In the genomic region with DNA sequence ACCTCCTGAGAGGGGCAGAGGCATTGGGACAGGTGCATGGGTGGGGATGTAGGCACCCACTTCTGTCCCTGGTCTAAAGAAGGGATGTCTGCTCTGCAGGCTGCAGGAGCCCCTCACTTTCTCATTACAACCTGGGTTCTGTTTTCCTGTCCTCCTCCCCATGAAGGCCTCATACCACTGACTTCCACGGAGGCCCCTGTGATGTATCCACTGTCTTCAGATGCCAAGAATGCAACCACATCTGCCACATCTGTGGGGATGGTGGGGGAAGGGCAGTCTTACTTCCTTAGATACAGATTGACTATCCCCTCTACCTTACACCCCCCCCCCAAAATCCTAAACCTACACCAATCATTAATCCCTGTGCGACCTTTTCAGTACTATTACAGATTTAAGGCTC, we compare ENCODE assay signal across 8 mouse cellular contexts. TPM values are rescaled to one million over a fixed set of nuclear protein-coding genes. Genes with fewer than 3 reads are reported as not detected.
DNase-seq lines count a peak whose midpoint lies in the region; ATAC-seq lines count a peak whose summit lies in the region.
"Had no signal": no experiment of that assay in that cellular context is flagged by ENCODE, and none has a peak within 500 bp of the region (broad histone marks: within the 10 kb centered on the region; RNA-seq: fewer than 3 reads in every experiment).

No protein-coding gene starts in this region.

- peak overlapping the region; percentile 86; the same call in 1 of the 2 replicates for H3K4me2 ChIP-seq in kidney, embryonic 16.5 days (replicated peaks; ENCODE audit: low read depth, low read length)
- H3K4me2 ChIP-seq in embryonic facial prominence, embryonic 11.5 days (ENCODE audit: low read depth, low read length) = no peak overlapping the region
- peak overlapping the region; percentile 100 for H3K4me2 ChIP-seq in midbrain, embryonic 13.5 days (replicated peaks)

- 34% methylated on average over 2 of the region's 2 CpGs for WGBS in kidney, embryonic 16.5 days
- 22% methylated on average over 2 of the region's 2 CpGs for WGBS in embryonic facial prominence, embryonic 11.5 days
- WGBS in hindbrain, embryonic 10.5 days = 19% methylated on average over 2 of the region's 2 CpGs
- 2% methylated on average over 2 of the region's 2 CpGs for WGBS in midbrain, embryonic 13.5 days

- ATAC-seq in kidney, embryonic 16.5 days (ENCODE audit: low FRiP score, low TSS enrichment) = no peak
- ATAC-seq in embryonic facial prominence, embryonic 11.5 days (replicated peaks; ENCODE audit: insufficient number of reproducible peaks, low FRiP score, low TSS enrichment, low read depth) = no peak
- no peak for ATAC-seq in midbrain, embryonic 13.5 days
- ATAC-seq in activated CD4-positive, CD25-positive, alpha-beta regulatory T cell, adult 4 months = no peak

- H3K27me3 ChIP-seq in kidney, embryonic 16.5 days (ENCODE audit: insufficient read depth, low read length) = no peaks in the 10 kb centered on the region
- H3K27me3 ChIP-seq in embryonic facial prominence, embryonic 11.5 days (ENCODE audit: control insufficient read depth, insufficient read depth, low read length) = no peaks in the 10 kb centered on the region
- no peaks in the 10 kb centered on the region for H3K27me3 ChIP-seq in hindbrain, embryonic 10.5 days (ENCODE audit: insufficient read depth, poor library complexity, severe bottlenecking)
- H3K27me3 ChIP-seq in midbrain, embryonic 13.5 days = no peaks in the 10 kb centered on the region

- no peak for DNase-seq in kidney, postnatal 36 days
- no peak for DNase-seq in embryonic facial prominence, embryonic 11.5 days (ENCODE audit: low spot score)
- no peak for DNase-seq in hindbrain, embryonic 10.5 days (ENCODE audit: low spot score)
- DNase-seq in right cerebral cortex, adult 18-20 months = no peak
- DNase-seq: kidney, adult 18-20 months had no signal

- no peak overlapping the region for H3K27ac ChIP-seq in kidney, embryonic 16.5 days (ENCODE audit: low read length)
- no peak overlapping the region for H3K27ac ChIP-seq in embryonic facial prominence, embryonic 11.5 days (replicated peaks; ENCODE audit: low read depth, low read length)
- H3K27ac ChIP-seq in hindbrain, embryonic 10.5 days = peak overlapping the region; percentile 98
- H3K27ac ChIP-seq in midbrain, embryonic 13.5 days = peak overlapping the region; percentile 97

- peaks cover 35% of the 10 kb centered on the region for H3K36me3 ChIP-seq in kidney, embryonic 16.5 days (ENCODE audit: insufficient read depth, low read length)
- peaks cover 14% of the 10 kb centered on the region for H3K36me3 ChIP-seq in embryonic facial prominence, embryonic 11.5 days (replicated peaks; ENCODE audit: control insufficient read depth, insufficient read depth, low read depth, low read length)
- peaks cover 54% of the 10 kb centered on the region for H3K36me3 ChIP-seq in hindbrain, embryonic 10.5 days
- H3K36me3 ChIP-seq in midbrain, embryonic 13.5 days = peaks cover 43% of the 10 kb centered on the region

- H3K9me3 ChIP-seq in kidney, embryonic 16.5 days (ENCODE audit: low read length) = no peaks in the 10 kb centered on the region
- no peaks in the 10 kb centered on the region for H3K9me3 ChIP-seq in embryonic facial prominence, embryonic 11.5 days (replicated peaks; ENCODE audit: control insufficient read depth, low read length)
- H3K9me3 ChIP-seq in hindbrain, embryonic 10.5 days = peaks cover 20% of the 10 kb centered on the region
- H3K9me3 ChIP-seq in midbrain, embryonic 13.5 days = no peaks in the 10 kb centered on the region

- H3K9ac ChIP-seq in kidney, embryonic 16.5 days (replicated peaks; ENCODE audit: low read length) = 0 out of 2 replicates have a peak overlapping the region, but pooled peaks have one; percentile 75
- no peak overlapping the region for H3K9ac ChIP-seq in embryonic facial prominence, embryonic 11.5 days (replicated peaks; ENCODE audit: low read length)
- peak overlapping the region; percentile 90 for H3K9ac ChIP-seq in midbrain, embryonic 13.5 days (replicated peaks)

- H3K4me3 ChIP-seq in kidney, embryonic 16.5 days (ENCODE audit: low read length) = 0 out of 2 replicates have a peak overlapping the region, but pooled peaks have one; percentile 65
- peak overlapping the region; percentile 0; the same call in 1 of the 2 replicates for H3K4me3 ChIP-seq in embryonic facial prominence, embryonic 11.5 days (ENCODE audit: low read depth, low read length)
- H3K4me3 ChIP-seq in hindbrain, embryonic 10.5 days = peak overlapping the region; percentile 74
- peak overlapping the region; percentile 90 for H3K4me3 ChIP-seq in midbrain, embryonic 13.5 days (replicated peaks)

- peaks cover 57% of the 10 kb centered on the region for H3K4me1 ChIP-seq in kidney, embryonic 16.5 days (ENCODE audit: insufficient read depth, low read length)
- H3K4me1 ChIP-seq in embryonic facial prominence, embryonic 11.5 days (ENCODE audit: control insufficient read depth, insufficient read depth, low read length) = peaks cover 27% of the 10 kb centered on the region
- H3K4me1 ChIP-seq in hindbrain, embryonic 10.5 days (replicated peaks) = peaks cover 82% of the 10 kb centered on the region
- H3K4me1 ChIP-seq in midbrain, embryonic 13.5 days (replicated peaks) = peaks cover 77% of the 10 kb centered on the region

RNA-seq across cellular contexts. Expression of a gene that starts 1.6 kb away (rescaled TPM):
- polyA plus RNA-seq in kidney, embryonic 16.5 days (2015; fragmentation: Nextera tagmentation; extraction: Ambion mirVana) = 52.9 and 54.0 TPM in 2 replicates
- polyA plus RNA-seq in embryonic facial prominence, embryonic 11.5 days (2014; fragmentation: Nextera tagmentation; extraction: Ambion mirVana) = 43.0 and 46.3 TPM in 2 replicates
- polyA plus RNA-seq in hindbrain, embryonic 10.5 days (2016; fragmentation: Nextera tagmentation; extraction: Ambion mirVana) = 65.5 and 73.0 TPM in 2 replicates
- 80.5 and 91.7 TPM in 2 replicates for polyA plus RNA-seq in midbrain, embryonic 13.5 days (2015; fragmentation: Nextera tagmentation; extraction: Ambion mirVana)
- 10 to 100 TPM; 29.3 to 35.2 TPM for polyA plus RNA-seq in activated CD4-positive, CD25-positive, alpha-beta regulatory T cell, adult 4 months (2017; shearing (Covaris generic))

RNA-seq across cellular contexts. Expression of a gene that starts 1.7 kb away (rescaled TPM):
- 14.7 and 18.7 TPM in 2 replicates for polyA plus RNA-seq in kidney, embryonic 16.5 days (2015; fragmentation: Nextera tagmentation; extraction: Ambion mirVana)
- 3.8 and 6.6 TPM in 2 replicates for polyA plus RNA-seq in embryonic facial prominence, embryonic 11.5 days (2014; fragmentation: Nextera tagmentation; extraction: Ambion mirVana)
- polyA plus RNA-seq in hindbrain, embryonic 10.5 days (2016; fragmentation: Nextera tagmentation; extraction: Ambion mirVana) = 12.3 and 17.3 TPM in 2 replicates
- 20.1 and 24.3 TPM in 2 replicates for polyA plus RNA-seq in midbrain, embryonic 13.5 days (2015; fragmentation: Nextera tagmentation; extraction: Ambion mirVana)
- polyA plus RNA-seq in activated CD4-positive, CD25-positive, alpha-beta regulatory T cell, adult 4 months (2017; shearing (Covaris generic)) = 1 to 10 TPM; 2.2 to 3.4 TPM

RNA-seq across cellular contexts. Expression of a gene that starts 5.3 kb away (rescaled TPM):
- 227 and 231 TPM in 2 replicates for polyA plus RNA-seq in kidney, embryonic 16.5 days (2015; fragmentation: Nextera tagmentation; extraction: Ambion mirVana)
- 72.1 and 78.3 TPM in 2 replicates for polyA plus RNA-seq in embryonic facial prominence, embryonic 11.5 days (2014; fragmentation: Nextera tagmentation; extraction: Ambion mirVana)
- 188 and 197 TPM in 2 replicates for polyA plus RNA-seq in hindbrain, embryonic 10.5 days (2016; fragmentation: Nextera tagmentation; extraction: Ambion mirVana)
- 176 and 180 TPM in 2 replicates for polyA plus RNA-seq in midbrain, embryonic 13.5 days (2015; fragmentation: Nextera tagmentation; extraction: Ambion mirVana)
- 10 to 100 TPM; 34.6 to 49.4 TPM for polyA plus RNA-seq in activated CD4-positive, CD25-positive, alpha-beta regulatory T cell, adult 4 months (2017; shearing (Covaris generic))

RNA-seq across cellular contexts. Expression of a gene that starts 5.4 kb away (rescaled TPM):
- 52.7 and 56.7 TPM in 2 replicates for polyA plus RNA-seq in kidney, embryonic 16.5 days (2015; fragmentation: Nextera tagmentation; extraction: Ambion mirVana)
- 14.9 and 15.8 TPM in 2 replicates for polyA plus RNA-seq in embryonic facial prominence, embryonic 11.5 days (2014; fragmentation: Nextera tagmentation; extraction: Ambion mirVana)
- polyA plus RNA-seq in hindbrain, embryonic 10.5 days (2016; fragmentation: Nextera tagmentation; extraction: Ambion mirVana) = 49.1 and 56.4 TPM in 2 replicates
- 57.9 and 62.7 TPM in 2 replicates for polyA plus RNA-seq in midbrain, embryonic 13.5 days (2015; fragmentation: Nextera tagmentation; extraction: Ambion mirVana)
- polyA plus RNA-seq in activated CD4-positive, CD25-positive, alpha-beta regulatory T cell, adult 4 months (2017; shearing (Covaris generic)) = 1 to 10 TPM; 7.2 to 9.0 TPM

RNA-seq across cellular contexts. Expression of a gene that starts 13.0 kb away (rescaled TPM):
- polyA plus RNA-seq in kidney, embryonic 16.5 days (2015; fragmentation: Nextera tagmentation; extraction: Ambion mirVana) = 3.2 and 3.7 TPM in 2 replicates
- polyA plus RNA-seq in embryonic facial prominence, embryonic 11.5 days (2014; fragmentation: Nextera tagmentation; extraction: Ambion mirVana) = 0.70 and 1.0 TPM in 2 replicates
- 0.99 and 1.7 TPM in 2 replicates for polyA plus RNA-seq in hindbrain, embryonic 10.5 days (2016; fragmentation: Nextera tagmentation; extraction: Ambion mirVana)
- 2.1 and 2.5 TPM in 2 replicates for polyA plus RNA-seq in midbrain, embryonic 13.5 days (2015; fragmentation: Nextera tagmentation; extraction: Ambion mirVana)
- under 1 TPM; 0.07 to 0.20 TPM for polyA plus RNA-seq in activated CD4-positive, CD25-positive, alpha-beta regulatory T cell, adult 4 months (2017; shearing (Covaris generic))

Comparison
In these comparisons a context has a peak if more than half of its experiments do, and no peak if none do; other contexts are left out.
1. H3K27ac ChIP-seq: peak in hindbrain, embryonic 10.5 days (single experiment) and midbrain, embryonic 13.5 days (single experiment); none in kidney, embryonic 16.5 days (single experiment) and embryonic facial prominence, embryonic 11.5 days (single experiment).
2. H3K4me3 ChIP-seq: peak in every context shown above with its lines; median percentile 90 in midbrain, embryonic 13.5 days; 74 in hindbrain, embryonic 10.5 days; 65 in kidney, embryonic 16.5 days; 0 in embryonic facial prominence, embryonic 11.5 days.